Mouse (Mus musculus) layer of hippocampus, adult 18-20 months (tissue): ENCODE results near the gene Med15. TPM values are rescaled to one million over a fixed set of nuclear protein-coding genes. Genes with fewer than 3 reads are reported as not detected.
A peak's percentile ranks its signal among the peaks of the same experiment; 100 is the strongest.
"Not testable (repeated sequence)": the region's sequence is repeated elsewhere in the genome, so short reads cannot be mapped to it uniquely, and the experiment has no call there.

Source experiments
- DNase-seq, 2 experiments: peaks; one replicate each; pipeline ENCODE4 v3.0.0; 2022; ENCODE audit warnings: low spot score in 2 of 2
- total RNA-seq, 2 experiments: library from RNA; stranded (reverse); gene quantifications; 2 replicates each; pipeline ENCODE4 v1.2.3; 2021

Med15 gene
- total RNA-seq, 2 experiments from 2014 or later: 68.5 to 76.3 TPM

DNA sequence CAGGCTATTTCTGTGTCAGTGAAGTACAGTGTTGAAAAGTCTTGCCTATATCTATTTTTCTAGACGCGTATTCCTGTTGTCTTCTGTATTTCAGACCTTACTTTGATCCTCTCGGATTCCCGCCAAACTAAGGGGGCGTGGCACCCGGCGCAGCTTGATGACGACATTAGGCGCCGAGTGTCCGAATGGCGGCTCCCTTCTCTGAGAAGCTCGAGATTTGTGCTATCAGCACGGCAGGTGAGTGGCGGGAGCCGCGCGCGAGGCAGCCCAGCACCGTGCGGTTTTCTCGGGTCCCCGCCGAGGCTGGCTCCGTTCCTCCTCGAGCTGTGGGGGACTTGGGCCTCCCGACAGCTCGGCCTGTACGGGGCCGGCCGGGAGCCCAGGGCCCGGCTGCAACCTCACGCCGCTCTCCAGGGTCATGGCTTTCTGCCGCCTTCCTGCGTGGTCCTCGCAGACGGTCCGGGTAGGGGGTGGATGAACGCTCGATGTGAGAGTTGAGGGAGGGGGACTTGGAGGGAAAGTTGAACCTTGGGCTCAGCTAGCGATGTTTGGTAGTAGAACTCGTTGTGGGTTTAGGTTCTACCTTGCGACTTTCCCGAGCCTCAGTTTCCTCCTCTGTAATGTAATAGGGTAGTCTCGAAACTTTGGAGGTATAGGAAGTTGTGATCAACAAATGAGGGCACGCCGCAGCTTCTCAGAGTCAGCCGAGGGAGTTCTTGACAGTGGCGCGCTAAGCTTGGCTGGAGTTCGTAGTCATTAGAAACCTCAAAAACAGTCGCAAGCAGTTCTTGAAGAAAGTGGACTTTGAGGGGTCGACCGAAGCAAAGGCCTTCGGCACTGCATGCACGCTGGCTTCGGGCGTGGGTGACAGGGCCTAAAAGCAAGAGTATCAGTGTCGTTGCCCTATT is 113.2 kb downstream of the Med15 start, which contains the start of gene Smpd4:
Gene Smpd4 (plus strand): TSS at position 157 of the 908 bp plus-strand sequence.
- DNase-seq: peak; percentile 77 to 93

DNA sequence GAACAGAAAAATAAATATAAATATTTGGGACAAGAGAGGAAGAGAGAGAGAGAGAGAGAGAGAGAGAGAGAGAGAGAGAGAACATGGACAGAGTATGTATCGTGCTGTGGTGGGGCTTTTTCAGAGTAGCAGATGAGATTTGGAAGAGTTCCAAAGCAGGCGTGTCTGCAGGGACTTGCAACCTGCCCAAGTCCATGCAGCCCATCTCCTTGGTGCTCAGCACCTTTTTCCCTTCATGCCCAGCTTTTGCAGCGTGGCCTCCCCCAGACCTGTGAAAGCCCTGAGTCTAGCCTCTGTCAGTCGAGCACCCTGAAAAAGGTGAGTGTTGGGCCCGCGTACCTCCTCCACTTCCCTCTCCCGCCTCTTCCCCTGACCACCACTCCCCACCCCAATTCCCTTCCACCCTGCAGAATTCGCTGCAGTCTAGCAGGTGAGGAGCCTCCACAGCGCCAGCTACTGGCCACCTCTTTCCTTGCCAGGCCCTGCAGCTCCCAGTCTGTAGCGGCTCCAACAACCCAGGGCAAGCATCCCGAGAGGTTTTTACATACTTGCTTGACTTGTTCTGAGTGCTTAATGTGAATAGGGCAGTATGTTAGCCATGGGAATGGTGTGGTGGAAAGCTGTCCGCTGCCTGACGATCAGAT is 114.6 kb downstream of the Med15 start:
- peak in 1 of 2 experiments; percentile 62 for DNase-seq

DNA sequence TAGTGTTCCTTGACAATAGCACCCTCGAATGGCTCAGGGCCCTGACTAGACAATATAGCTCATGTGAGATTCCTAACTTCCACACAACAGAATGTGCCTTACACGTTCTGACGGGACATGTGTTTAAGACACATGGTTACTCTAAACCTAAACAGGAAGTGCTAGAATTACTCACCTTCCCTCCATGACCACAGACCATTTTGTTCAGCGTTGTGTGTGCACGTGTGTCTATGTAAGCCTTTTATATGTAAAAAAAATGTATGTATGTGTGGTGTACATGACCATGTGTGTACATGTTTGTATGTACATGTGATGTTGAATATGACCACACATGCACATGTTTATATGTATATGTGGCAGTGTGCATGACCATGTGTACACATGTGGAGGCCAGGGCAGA is 116.5 kb downstream of the Med15 start:
- no peak for DNase-seq

DNA sequence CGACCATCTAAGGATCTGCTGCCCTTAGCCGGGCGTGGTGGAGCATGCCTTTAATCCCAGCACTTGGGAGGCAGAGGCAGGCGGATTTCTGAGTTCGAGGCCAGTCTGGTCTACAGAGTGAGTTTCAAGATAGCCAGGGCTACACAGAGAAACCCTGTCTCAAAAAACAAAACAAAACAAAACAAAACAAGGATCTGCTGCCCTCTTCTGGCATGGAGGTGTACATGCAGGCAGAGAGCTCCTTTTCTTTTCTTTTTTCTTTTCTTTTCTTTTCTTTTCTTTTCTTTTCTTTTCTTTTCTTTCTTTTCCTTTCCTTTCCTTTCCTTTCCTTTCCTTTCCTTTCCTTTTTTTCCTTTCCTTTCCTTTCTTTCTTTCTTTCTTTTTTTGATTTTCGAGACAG is 118.0 kb downstream of the Med15 start:
- not testable (repeated sequence) for DNase-seq

DNA sequence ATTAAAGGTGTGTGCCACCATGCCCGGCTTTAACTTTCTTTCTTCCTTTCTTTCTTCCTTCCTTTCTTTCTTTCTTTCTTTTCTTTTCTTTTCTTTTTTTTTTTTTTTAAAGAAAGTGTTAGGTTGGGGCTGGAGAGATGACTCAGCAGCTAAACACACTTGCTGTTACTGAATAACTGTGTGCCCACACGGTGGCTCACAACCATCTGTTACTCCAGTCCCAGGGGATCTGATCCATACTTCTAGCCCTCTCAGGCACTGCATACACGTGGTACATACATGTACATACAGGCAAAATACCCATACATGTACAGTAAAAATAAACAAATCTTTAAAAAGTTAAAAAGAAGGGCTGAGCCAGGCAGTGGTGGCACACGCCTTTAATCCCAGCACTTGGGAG is 121.3 kb downstream of the Med15 start:
- DNase-seq: peak; percentile 46 to 62

DNA sequence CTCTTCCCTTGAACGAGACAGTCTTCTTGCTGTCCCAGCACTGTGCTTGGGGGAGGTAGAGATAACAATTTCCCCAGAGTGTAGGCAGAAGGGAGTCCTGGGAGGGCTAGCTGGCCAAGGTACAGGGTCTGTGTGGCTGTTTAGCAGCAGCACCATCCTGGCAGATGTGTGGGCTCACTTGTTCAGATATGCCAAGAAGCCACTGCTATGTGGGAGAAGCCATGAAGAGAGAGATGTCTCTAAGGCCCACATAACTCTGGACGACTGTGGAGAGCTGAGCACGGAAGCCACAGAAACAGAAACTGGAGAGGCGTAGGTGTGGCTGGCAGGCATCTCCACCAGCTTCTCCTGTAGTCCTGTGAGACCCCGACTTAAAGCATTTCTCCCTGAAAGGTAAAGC is 127.0 kb downstream of the Med15 start:
- no peak for DNase-seq

DNA sequence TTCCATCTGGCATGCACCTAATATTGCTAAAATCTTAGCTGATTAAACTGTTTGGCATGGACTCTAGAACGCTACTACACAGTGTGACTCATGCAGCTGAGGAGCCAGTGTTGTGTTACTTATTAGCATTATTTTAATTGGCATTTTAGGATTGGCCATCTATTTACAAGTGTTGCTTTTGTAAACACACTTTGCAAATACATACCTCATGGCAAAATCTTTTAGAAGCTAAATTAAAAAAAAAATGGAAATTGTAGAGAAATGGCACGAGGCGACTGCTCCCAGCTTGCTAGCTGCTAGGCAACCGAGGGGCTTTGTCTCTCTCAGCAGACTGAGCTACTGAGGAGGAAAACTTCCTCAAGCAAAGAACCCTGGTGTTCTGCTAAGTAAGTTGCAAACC is 127.8 kb downstream of the Med15 start:
- DNase-seq: no peak

Other genes with a start within 250 kb of the Med15 start
- 10 to 100 TPM; 98.5 to 98.6 TPM for gene Aifm3, start 243.3 kb downstream of the Med15 start, total RNA-seq
- gene Lztr1, start 224.2 kb downstream of the Med15 start, total RNA-seq: 100 to 1,000 TPM; 199 to 205 TPM
- 10 to 100 TPM; 39.6 to 44.0 TPM for gene Thap7, start 201.8 kb downstream of the Med15 start, total RNA-seq
- gene Lrrc74b, start 171.6 kb downstream of the Med15 start, total RNA-seq: under 1 TPM; 0.92 to 0.94 TPM
- 1 to 10 TPM; 1.0 to 1.2 TPM for gene P2rx6, start 171.0 kb downstream of the Med15 start, total RNA-seq
- 10 to 100 TPM; 86.1 to 99.5 TPM for gene Slc7a4, start 149.7 kb downstream of the Med15 start, total RNA-seq
- gene Smpd4, start 113.5 kb downstream of the Med15 start, total RNA-seq: 10 to 100 TPM; 46.4 to 49.9 TPM
- 10 to 100 TPM; 35.3 to 41.0 TPM for gene Ccdc74a, start 86.4 kb downstream of the Med15 start, total RNA-seq
- 100 to 1,000 TPM in 1 of 2 experiments, 10 to 100 TPM in 1; 86.9 to 100 TPM for gene Klhl22, start 26.7 kb upstream of the Med15 start, total RNA-seq
- 1 to 10 TPM; 1.5 to 2.5 TPM for gene Scarf2, start 64.4 kb upstream of the Med15 start, total RNA-seq
- 1 to 10 TPM; 2.0 to 3.3 TPM for gene B830017H08Rik, start 100.2 kb upstream of the Med15 start, total RNA-seq
- gene Car15, start 105.5 kb upstream of the Med15 start, total RNA-seq: 10 to 100 TPM; 14.6 to 17.0 TPM
- gene Gm20518, start 158.8 kb upstream of the Med15 start, total RNA-seq: 1 to 10 TPM; 1.9 to 2.3 TPM
- not detected for gene Tssk1, start 161.3 kb upstream of the Med15 start, total RNA-seq
- 100 to 1,000 TPM; 102 to 106 TPM for gene Dgcr2, start 165.7 kb upstream of the Med15 start, total RNA-seq
- gene Tssk2, start 165.7 kb upstream of the Med15 start, total RNA-seq: not detected
- 10 to 100 TPM; 27.6 to 28.6 TPM for gene Ess2, start 178.5 kb upstream of the Med15 start, total RNA-seq
- gene Gsc2, start 182.2 kb upstream of the Med15 start, total RNA-seq: not detected
- 10 to 100 TPM; 42.0 to 45.9 TPM for gene Slc25a1, start 195.3 kb upstream of the Med15 start, total RNA-seq
- under 1 TPM in 1 of 2 experiments, not detected in 1; 0.71 TPM for gene Vpreb2, start 247.5 kb upstream of the Med15 start, total RNA-seq